Mouse (Mus musculus): ENCODE data around the gene Pon3.

The Pon3 gene

GRCm38 (mm10) chr6:5255722-5256451, at the start of gene Pon3:
Gene Pon3 (minus strand): TSS chr6:5256286.
- peak; percentile 5 for DNase-seq (ENCODE audit: low spot score)

DNA sequence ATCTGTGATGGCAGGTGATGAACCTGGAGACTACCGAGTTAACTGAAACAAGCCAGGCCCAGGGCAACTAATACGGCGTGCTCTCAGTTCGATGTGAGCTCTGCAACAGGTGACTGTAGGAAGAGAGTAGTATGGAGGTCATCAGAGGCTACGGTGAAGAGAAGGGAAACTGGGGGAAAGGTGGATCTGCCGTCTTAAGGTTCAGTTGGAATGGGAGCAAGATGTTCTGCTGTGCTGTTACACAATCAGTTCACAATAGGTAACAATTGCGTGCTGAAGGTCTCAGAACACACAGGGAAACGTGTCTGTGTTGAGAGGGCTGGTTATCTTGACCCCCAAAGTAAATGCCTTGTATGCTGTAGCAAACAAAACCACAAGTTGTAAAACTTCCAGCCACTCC, 48.9 kb upstream of the Pon3 start:
- no peak for DNase-seq (ENCODE audit: low spot score)

GRCm38 (mm10) chr6:5300629-5301028, 44.5 kb upstream of the Pon3 start:
- DNase-seq (ENCODE audit: low spot score) = no peak

DNA sequence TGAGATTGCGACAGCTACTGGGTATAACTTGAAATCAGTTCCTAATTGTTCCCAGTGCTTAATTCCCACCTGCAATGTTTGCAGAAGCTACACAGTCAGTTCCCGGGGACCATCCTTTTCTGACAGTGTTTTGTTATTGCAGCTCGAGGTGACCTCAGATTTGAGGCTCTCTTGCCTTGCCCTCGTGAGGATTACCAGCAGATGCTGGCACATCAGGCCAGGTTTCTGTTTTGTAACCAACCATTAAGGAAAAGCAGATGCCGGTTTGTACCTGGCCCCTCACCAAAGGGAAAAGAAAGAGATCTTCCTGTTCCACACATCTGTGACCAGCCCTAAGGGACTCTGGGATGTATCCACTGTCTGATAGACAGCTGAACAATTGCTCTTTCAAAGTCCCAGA, 43.5 kb upstream of the Pon3 start:
- DNase-seq (ENCODE audit: low spot score) = no peak

GRCm38 (mm10) chr6:5298092-5298554, 42.0 kb upstream of the Pon3 start, which contains the start of gene Pon2:
Gene Pon2 (minus strand): TSS chr6:5298455.
- DNase-seq (ENCODE audit: low spot score) = peak; percentile 87

GRCm38 (mm10) chr6:5297321-5298091, 41.4 kb upstream of the Pon3 start:
- peak; percentile 79 for DNase-seq (ENCODE audit: low spot score)

DNA sequence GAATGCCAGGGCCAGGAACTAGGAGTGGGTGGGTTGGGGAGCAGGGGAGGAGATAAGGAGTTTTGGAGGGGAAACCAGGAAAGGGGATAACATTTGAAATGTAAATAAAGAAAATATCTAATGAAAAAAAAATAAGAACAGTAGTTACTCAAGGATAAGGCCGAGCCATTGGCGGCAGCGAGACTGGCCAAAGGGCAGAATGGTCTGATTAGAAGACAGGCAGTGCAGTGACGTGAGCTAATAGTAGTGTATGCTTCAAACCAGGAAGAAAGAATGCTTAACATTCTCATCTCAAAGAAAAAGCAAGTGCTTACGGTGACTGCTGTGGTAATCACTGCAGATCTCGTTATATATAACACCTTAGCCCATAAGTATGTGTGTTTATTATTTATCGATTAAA, 40.0 kb upstream of the Pon3 start:
- no peak for DNase-seq (ENCODE audit: low spot score)

GRCm38 (mm10) chr6:5294659-5295449, 38.8 kb upstream of the Pon3 start:
- peak; percentile 33 for DNase-seq (ENCODE audit: low spot score)

DNA sequence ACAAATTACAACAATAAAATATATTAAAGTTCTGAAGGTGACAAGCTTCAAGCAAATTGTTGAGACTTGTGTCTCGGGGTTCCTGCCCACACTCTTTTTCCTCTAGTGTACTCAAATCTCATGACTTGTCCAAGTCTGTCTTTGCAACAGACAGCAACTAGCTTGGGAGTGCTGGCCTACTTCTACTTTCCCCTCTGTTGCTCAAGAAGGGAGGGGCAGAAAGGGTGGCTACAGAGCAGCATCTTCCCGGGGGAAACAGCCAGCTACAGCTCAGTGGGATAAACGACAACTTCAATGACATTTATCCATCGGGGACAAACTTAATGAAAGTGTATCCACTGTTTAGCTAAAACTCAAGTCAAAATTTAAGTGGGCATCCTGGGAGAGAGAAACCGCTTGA, 36.8 kb upstream of the Pon3 start:
- no peak for DNase-seq (ENCODE audit: low spot score)

DNA sequence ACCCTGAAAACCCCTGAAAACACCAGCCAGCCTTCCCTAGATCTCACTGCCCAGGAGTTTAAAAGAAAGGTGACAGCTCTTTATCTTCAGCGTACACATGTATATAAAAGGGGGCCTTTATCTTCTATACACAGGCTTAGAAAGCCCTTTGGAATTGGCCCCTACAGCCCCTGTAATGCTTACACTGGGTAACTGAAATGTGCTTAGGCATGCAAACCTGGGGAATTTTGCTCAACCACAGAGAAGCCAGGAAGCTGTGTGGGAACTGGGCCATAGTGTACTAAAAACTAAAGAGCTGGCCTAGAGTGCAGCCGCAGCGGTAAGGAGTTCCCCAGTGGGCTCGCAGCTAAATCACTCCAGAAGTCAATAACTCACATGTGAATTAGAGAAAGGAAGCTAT, 35.4 kb upstream of the Pon3 start:
- DNase-seq (ENCODE audit: low spot score) = no peak

DNA sequence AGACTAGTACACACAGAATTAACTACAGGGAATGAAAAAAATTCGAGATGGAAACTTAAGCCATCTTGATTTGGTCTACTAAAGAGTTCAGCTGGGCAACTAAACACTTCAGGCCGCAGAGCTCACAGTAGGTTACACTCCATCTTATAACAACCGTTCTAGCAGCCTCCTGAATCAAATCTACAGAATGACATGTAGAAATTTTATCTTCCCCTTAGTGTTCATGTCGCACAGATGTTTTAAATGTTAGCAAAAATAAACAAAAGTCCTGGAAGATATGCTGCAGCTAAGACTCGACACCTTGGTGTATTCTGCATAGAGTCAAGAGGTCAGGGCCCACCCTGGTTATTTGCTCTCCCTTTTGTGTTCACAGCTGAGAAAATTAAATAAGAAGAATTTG, 31.8 kb upstream of the Pon3 start:
- no peak for DNase-seq (ENCODE audit: low spot score)

DNA sequence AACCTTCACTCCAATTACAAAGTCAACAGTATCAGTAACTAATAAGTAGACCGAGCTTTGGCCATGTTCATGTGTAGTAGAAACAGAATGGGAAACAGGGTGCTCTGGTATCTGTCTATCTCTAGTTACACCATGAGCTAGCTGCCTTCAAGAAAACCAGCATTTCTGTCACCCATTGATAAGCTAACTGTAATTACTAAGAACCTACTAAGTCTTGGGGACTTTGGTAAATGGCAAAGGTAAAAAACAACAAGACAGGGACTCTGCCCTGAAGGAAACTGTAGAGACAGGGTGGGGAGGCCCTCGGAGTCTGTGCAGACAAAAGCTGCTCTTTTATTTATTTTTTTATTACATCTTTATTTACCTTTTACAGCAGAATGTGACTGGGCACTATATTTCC, 31.3 kb upstream of the Pon3 start:
- no peak for DNase-seq (ENCODE audit: low spot score)

DNA sequence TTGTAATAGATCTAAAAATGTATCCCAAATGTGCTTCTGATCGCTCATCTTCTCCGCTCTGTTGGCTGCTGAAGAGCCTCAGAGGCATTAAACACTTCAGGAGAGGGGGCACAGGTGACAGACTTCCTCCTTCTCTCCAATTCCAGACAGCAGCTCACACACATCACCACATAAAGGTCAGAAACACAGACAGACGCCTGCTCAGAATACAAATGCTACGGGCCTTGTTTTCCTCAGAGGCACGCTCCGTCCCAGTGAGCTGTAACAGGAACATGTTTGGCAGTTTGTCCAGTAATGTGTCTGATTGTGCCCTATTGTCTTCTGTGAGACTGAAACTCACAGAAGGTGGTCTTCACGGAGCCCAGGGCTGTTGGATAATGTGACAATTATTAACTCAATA, 26.3 kb upstream of the Pon3 start:
- no peak for DNase-seq (ENCODE audit: low spot score)

GRCm38 (mm10) chr6:5280576-5281305, 24.7 kb upstream of the Pon3 start:
- no peak for DNase-seq (ENCODE audit: low spot score)

GRCm38 (mm10) chr6:5277972-5278371, 21.9 kb upstream of the Pon3 start:
- no peak for DNase-seq (ENCODE audit: low spot score)

DNA sequence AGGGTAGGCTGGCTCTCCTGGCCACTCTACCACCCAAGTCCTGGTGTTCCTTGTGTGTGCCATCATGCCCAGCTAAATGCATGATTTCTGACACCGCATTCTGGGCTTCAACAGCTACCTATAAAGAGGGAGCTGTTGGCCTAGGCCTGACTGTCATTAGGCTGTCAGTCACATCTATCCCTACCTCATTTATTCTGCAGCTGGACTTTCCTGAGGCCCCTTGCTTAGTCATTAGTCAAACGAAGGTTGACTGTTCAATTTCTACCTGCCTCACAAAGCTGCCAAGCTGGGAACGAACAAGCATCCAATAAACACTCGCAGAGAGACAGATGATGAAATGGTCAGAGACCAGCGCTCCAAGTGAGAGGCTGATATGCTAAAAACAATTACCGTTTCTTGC, 13.6 kb upstream of the Pon3 start:
- DNase-seq (ENCODE audit: low spot score) = no peak

DNA sequence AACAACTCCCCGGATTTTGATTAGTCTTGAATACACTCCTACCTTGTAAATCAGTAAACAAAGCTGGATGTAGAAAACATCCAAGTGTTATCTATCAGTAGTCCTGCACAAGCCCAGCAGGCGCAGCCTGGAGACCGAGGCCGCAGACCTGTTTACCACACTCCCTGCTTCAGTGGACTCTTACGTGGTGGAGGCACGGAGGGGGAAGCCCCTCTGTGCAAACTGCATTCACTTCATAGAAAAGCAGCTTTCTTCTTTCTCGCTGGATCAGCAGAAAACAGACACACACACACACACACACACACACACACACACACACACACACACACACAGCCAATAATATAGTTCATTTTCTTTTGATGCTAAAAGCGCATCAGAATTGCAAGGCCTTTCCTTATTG, 8.7 kb upstream of the Pon3 start:
- DNase-seq (ENCODE audit: low spot score) = no peak

DNA sequence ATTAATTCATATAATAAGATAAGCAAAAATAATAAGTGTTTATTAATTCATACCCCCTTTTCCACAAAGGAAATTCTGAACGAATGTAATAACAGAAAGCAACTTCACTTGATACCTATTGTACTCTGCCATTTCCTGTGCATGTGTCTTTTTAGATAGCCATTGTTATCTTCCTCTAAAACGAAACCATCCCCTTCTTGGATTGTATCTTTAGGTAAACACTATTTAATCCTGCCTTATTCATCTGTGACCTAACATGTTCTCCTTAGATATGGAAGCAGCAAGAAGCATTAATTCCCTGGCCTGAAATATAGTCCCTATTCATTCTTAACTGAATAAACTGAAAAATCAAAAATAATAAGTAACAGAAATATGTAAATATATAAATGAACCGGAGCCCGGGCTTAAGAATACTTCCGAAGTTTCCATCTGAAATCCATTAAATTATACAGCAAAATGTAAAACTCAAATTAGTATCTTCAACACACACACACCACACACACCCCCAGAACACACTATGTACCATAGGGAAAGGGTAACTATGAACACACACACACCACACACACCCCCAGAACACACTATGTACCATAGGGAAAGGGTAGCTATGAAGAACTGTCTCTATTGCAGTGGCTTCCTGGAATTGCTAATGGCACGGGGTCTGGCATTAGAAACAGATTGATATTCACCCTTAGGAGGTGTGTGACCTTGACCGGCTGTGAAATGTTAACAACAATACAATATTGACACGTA, 7.3 kb upstream of the Pon3 start:
- DNase-seq (ENCODE audit: low spot score) = no peak

DNA sequence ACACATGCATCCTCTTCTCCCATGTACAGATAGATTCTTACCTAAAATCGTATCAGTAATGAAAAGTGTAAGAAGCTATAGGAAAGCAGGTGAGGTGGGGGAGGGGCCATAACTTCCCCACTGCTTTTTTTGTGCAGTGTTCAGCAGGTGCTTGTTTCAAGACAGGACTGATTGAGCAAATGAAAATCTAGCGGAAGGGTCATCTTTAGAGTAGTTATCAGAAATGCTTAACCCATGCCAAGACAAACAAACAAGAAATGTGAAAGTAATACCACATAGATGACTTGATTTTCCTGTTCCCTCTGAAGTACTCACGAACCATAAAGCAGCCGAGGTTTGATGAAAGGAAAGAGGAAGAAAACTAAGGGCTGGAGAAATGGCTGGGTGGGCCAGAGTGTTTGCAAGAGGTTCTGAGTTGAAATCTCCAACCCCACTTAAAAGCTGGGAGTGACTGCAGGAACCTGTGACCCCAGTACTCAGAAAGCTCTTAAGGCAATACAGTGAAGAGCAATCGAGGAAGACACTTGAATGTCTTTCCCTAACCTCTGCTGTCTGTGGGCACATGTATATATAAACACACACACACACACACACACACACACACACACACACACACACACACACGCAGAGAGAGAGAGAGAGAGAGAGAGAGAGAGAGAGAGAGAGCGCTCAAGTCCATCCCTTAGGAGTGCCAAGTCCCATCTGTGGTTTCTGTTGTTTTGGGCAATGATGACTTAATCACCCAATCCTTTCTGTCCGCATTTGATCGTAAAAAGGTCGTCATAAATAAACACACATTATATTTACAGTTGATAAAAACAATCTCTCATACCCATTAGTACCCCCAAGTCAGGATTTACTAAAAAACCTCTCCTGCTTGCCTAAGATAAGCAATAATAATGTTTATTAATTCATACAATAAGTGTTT, 6.5 kb upstream of the Pon3 start:
- no peak for DNase-seq (ENCODE audit: low spot score)

- no peak for DNase-seq (ENCODE audit: low spot score)
These were observed 795 bp downstream of the Pon3 start for GRCm38 (mm10) chr6:5255291-5255690.

Data from T-cell, adult 2 months (primary cell).